In genomic region chr7:127614891-127615843, GRCm38 (mm10) we compare ENCODE assay signal across 8 mouse cellular contexts. TPM values are rescaled to one million over a fixed set of nuclear protein-coding genes. Genes with fewer than 3 reads are reported as not detected.
DNase-seq lines count a peak whose midpoint lies in the region; ATAC-seq and TF ChIP-seq lines count a peak whose summit lies in the region.

TSS of gene Zfp629 (minus strand) at chr7:127615797.

- H3K9me3 ChIP-seq in G1E (replicated peaks): peaks cover 8% of the 10 kb centered on the region
- H3K9me3 ChIP-seq in lung, embryonic 14.5 days (ENCODE audit: low read depth, low read length): no peaks in the 10 kb centered on the region

- ATAC-seq in G1E (ENCODE audit: extremely low read depth, insufficient number of reproducible peaks, low FRiP score, poor library complexity, severe bottlenecking): no peak; the same call in none of the 2 replicates
- ATAC-seq in lung, embryonic 14.5 days (ENCODE audit: insufficient read depth): peak; percentile 94

- H3K4me1 ChIP-seq in G1E (ENCODE audit: insufficient read depth, low read depth, low read length): peaks cover 17% of the 10 kb centered on the region
- H3K4me1 ChIP-seq in lung, embryonic 14.5 days (ENCODE audit: insufficient read depth): 0 out of 2 replicates have a peak, but pooled peaks cover 3% of the 10 kb centered on the region

- TF ChIP-seq CTCF in G1E (IDR thresholded peaks at IDR 0.05; ENCODE audit: low read depth, low read length): no peak
- TF ChIP-seq CTCF in lung, embryonic 14.5 days (IDR thresholded peaks at IDR 0.05; ENCODE audit: low read depth): no peak

- 0% methylated on average over 33 of the region's 50 CpGs for WGBS in lung, embryonic 14.5 days

- peaks cover 19% of the 10 kb centered on the region; the same call in 1 of the 2 replicates for H3K27me3 ChIP-seq in G1E (ENCODE audit: insufficient read depth, low read length)
- no peaks in the 10 kb centered on the region for H3K27me3 ChIP-seq in lung, embryonic 14.5 days (ENCODE audit: insufficient read depth, low read length)

- H3K9ac ChIP-seq in lung, embryonic 14.5 days: peak within 1 kb of the TSS; percentile 83

- DNase-seq in G1E (ENCODE audit: low spot score): peak; percentile 54
- peak; percentile 72 for DNase-seq in cerebellum, adult 11-12 months
- peak; percentile 90 for DNase-seq in forelimb bud, embryonic 11.5 days (ENCODE audit: low read depth, low spot score)
- DNase-seq in heart, postnatal 4 days: peak; percentile 84
- peak; percentile 69 to 74 for DNase-seq in layer of hippocampus, adult 8-10 months (ENCODE audit: low spot score in 2 of 2)
- peak; percentile 94 for DNase-seq in lung, embryonic 14.5 days
- peak; percentile 55 for DNase-seq in ovary, adult 18-20 months (ENCODE audit: low spot score)
- DNase-seq in thymus, postnatal 25 days: peak; percentile 69

- H3K36me3 ChIP-seq in G1E (replicated peaks): peaks cover 30% of the 10 kb centered on the region
- H3K36me3 ChIP-seq in lung, embryonic 14.5 days (ENCODE audit: insufficient read depth): peaks cover 27% of the 10 kb centered on the region

- H3K4me2 ChIP-seq in lung, embryonic 14.5 days: peak within 1 kb of the TSS; percentile 76

- peak within 1 kb of the TSS; percentile 71 for H3K4me3 ChIP-seq in G1E (ENCODE audit: low read depth, low read length)
- H3K4me3 ChIP-seq in lung, embryonic 14.5 days (ENCODE audit: low read depth, low read length): peak within 1 kb of the TSS; percentile 85

- H3K27ac ChIP-seq in lung, embryonic 14.5 days (ENCODE audit: low read depth): peak within 1 kb of the TSS; percentile 71

RNA-seq across cellular contexts. Expression of gene Zfp629, which starts in this region (rescaled TPM):
- total RNA-seq in G1E (2014; fragmentation: Nextera tagmentation): 11.3 and 11.8 TPM in 2 replicates
- 8.7 and 9.0 TPM in 2 replicates for total RNA-seq in G1E (2017)
- 23.2 and 24.3 TPM in 2 replicates for polyA plus RNA-seq in G1E (2012)
- total RNA-seq in heart, postnatal 4 days (2021): 10 to 100 TPM; 31.8 to 38.0 TPM
- total RNA-seq in layer of hippocampus, adult 8-10 months (2022): 10 to 100 TPM; 21.7 to 22.6 (median 22.1) TPM
- 14.2 and 16.9 TPM in 2 replicates for polyA plus RNA-seq in lung, embryonic 14.5 days (2014; fragmentation: Nextera tagmentation; extraction: Ambion mirVana)
